Mouse (Mus musculus) heart, postnatal 0 days (tissue): Measurements from ENCODE around the gene Clcnka. TPM values are rescaled to one million over a fixed set of nuclear protein-coding genes. Genes with fewer than 3 reads are reported as not detected.

Experiments
- ATAC-seq: fragments of 200-750 bp; cut with Nextera tagmentation; 2 replicates; pipeline ENCODE4 v1.8.0; 2017; ENCODE audit warnings: low read depth, moderate number of reproducible peaks, moderate library complexity; ENCODE audit not compliant: insufficient read depth
- DNase-seq: peaks from one replicate; pipeline ENCODE4 v3.0.0-alpha.2; 2016; ENCODE audit warnings: low spot score
- H3K27ac ChIP-seq: fragments of 300-500 bp; sonication (generic); 2 replicates; pipeline ENCODE4 v1.5.1; 2014; ENCODE audit warnings: low read depth, mild to moderate bottlenecking
- H3K27me3 ChIP-seq: fragments of 300-500 bp; sonication (generic); 2 replicates; pipeline ENCODE4 v1.6.1; 2014; ENCODE audit warnings: low read length, mixed read lengths; ENCODE audit not compliant: control insufficient read depth, insufficient read depth
- H3K36me3 ChIP-seq: fragments of 300-500 bp; sonication (generic); replicated peaks from 2 replicates; pipeline ENCODE4 v1.6.1; 2014; ENCODE audit warnings: low read length, mixed read lengths; ENCODE audit not compliant: control insufficient read depth, insufficient read depth
- H3K4me1 ChIP-seq: fragments of 300-500 bp; sonication (generic); 2 replicates; pipeline ENCODE4 v1.6.1; 2014; ENCODE audit warnings: antibody characterized with exemption; ENCODE audit not compliant: control insufficient read depth, insufficient read depth
- H3K4me2 ChIP-seq: fragments of 300-500 bp; sonication (generic); 2 replicates; pipeline ENCODE4 v1.6.1; 2014; ENCODE audit warnings: low read depth, mild to moderate bottlenecking, low read length, moderate library complexity
- H3K4me3 ChIP-seq: fragments of 300-500 bp; sonication (generic); 2 replicates; pipeline ENCODE4 v1.5.1; 2014; ENCODE audit warnings: low read depth, low read length
- H3K9ac ChIP-seq: fragments of 300-500 bp; sonication (generic); replicated peaks from 2 replicates; pipeline ENCODE4 v1.6.1; 2014; ENCODE audit warnings: low read depth, low read length, mixed read lengths
- H3K9me3 ChIP-seq: fragments of 300-500 bp; sonication (generic); replicated peaks from 2 replicates; pipeline ENCODE4 v1.6.1; 2016; ENCODE audit warnings: low read length; ENCODE audit not compliant: control insufficient read depth
- CTCF ChIP-seq: IDR thresholded peaks from 2 replicates; pipeline ENCODE4 v1.5.1; 2016; ENCODE audit warnings: antibody characterized with exemption, control low read depth, low read depth
- EP300 ChIP-seq: IDR thresholded peaks from 2 replicates; pipeline ENCODE4 v1.6.1; 2016; ENCODE audit warnings: antibody characterized with exemption, low read depth
- WGBS: fragments of 180-500 bp; shearing (Covaris S2); extraction: QIAGEN DNeasy Blood & Tissue Kit; methylation state at CpG from one replicate; pipeline ENCODE4 v1.1.7; 2014; 5-methylcytosine and 5-hydroxymethylcytosine counted together
- polyA plus RNA-seq: library from polyadenylated mRNA; unstranded; fragments of >200 nt; fragmentation: Nextera tagmentation; extraction: Ambion mirVana; gene quantifications from 2 replicates; pipeline ENCODE4 v1.2.1, GENCODE M21; 2015
- total RNA-seq: library from RNA; depleted of rRNA; stranded (reverse); fragments of >200 nt; gene quantifications from 2 replicates; pipeline ENCODE4 v1.2.3, GENCODE M21; 2014; ENCODE audit warnings: low replicate concordance

The Clcnka gene
- total and polyA plus RNA-seq, 2 experiments from 2014 or later = not detected

GRCm38 (mm10) chr4:141420192-141420829 is 21.8 kb upstream of the Clcnka start, which contains the start of gene Hspb7:
TSS of gene Hspb7 (plus strand) at chr4:141420779.
- H3K4me3 ChIP-seq = peak within 1 kb of the TSS; percentile 83
- WGBS = 29% methylated on average over 9 of the region's 9 CpGs
- H3K9ac ChIP-seq = peak within 1 kb of the TSS; percentile 99
- H3K4me1 ChIP-seq = peaks cover 24% of the 10 kb centered on the region
- H3K4me2 ChIP-seq = peak within 1 kb of the TSS; percentile 77
- H3K27ac ChIP-seq = peak within 1 kb of the TSS; percentile 99
- H3K27me3 ChIP-seq = no peaks in the 10 kb centered on the region
- peaks cover 16% of the 10 kb centered on the region for H3K36me3 ChIP-seq
- DNase-seq (no peak), ATAC-seq (no peak)
- no peak for TF ChIP-seq CTCF
- TF ChIP-seq EP300 = no peak
- H3K9me3 ChIP-seq = no peaks in the 10 kb centered on the region

DNA sequence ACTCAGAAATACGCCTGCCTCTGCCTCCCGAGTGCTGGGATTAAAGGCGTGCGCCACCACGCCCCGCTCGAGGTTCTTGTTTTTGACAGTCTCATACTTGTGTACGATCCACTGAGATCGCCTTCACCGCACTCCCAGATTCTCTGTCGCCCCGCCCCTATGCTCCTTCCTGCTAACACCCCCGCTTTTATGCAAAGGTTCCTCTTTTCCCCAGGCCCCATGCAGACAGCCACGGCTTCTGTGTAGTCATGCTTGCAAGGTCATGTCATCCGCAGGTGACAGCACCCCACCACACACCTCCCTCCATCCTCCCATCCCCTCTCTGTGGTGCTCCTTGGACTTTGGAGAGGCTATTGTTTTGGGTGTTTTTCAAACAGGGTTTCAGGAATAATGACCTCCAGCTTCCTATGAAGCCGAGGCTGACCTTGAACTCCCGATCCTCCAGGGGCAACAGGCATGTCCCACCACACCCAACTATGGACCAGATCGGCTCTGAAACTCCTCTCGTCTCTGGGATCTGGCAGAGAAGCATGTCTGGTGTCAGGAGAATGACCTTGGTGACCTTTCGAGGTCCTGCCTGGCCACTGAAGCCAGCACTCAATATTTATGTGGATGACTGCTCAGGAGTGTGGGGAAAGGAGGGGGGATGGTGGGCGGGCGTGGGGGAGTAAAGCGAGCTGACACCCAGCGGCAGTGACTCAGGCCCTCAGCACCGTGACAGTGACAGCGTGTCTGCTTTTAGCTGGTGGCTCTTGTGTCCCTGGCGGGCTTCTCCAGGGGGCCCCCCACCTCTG is 21.1 kb upstream of the Clcnka start:
- peak; percentile 21 for ATAC-seq
- WGBS = 50% methylated on average over 27 of the region's 27 CpGs
- Histone ChIP-seq H3K4me1 (peaks cover 21% of the 10 kb centered on the region), H3K36me3 (peaks cover 16% of the 10 kb centered on the region), H3K4me3 (no peak overlapping the region), H3K9me3 (no peaks in the 10 kb centered on the region), H3K9ac (peak overlapping the region; percentile 99; the same call in 1 of the 2 replicates), H3K27me3 (no peaks in the 10 kb centered on the region), H3K4me2 (peak overlapping the region; percentile 77), H3K27ac (peak overlapping the region; percentile 99)
- peak; percentile 81 for DNase-seq
- TF ChIP-seq CTCF = no peak
- peak; percentile 44; the same call in 1 of the 2 replicates for TF ChIP-seq EP300

- ATAC-seq = no peak
- WGBS = 66% methylated on average over 7 of the region's 7 CpGs
Observed at GRCm38 (mm10) chr4:141415924-141416323, 17.4 kb upstream of the Clcnka start, which contains the start of gene Clcnkb. TSS of gene Clcnkb (minus strand) at chr4:141416014.

DNA sequence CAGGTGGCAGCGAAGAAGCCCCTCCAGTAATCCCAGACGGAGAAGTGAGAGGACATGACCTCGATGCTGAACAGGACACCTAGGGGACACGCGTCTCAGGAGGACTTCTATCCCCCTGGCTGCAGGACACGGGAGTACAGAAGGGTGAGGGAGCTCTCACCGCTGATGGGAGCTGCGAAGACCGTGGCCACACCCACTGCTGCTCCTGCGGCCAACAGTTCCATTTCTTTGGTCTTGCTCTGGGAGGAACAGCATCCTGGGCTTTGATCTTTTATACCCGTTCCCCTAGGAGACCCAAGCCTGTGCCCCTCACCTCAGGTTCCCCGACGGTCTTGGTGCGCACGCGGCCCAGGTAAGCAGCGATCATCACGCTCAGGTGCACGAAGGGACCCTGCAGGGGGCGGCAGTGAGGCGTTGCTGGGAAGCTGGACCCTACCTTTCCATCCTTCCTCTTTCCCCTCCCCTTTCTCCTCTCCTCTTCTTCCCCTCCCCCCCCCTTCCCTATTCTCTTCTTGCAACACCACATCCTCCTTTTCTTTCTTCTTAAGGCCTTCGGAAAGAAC is 13.0 kb upstream of the Clcnka start:
- Histone ChIP-seq H3K36me3 (no peaks in the 10 kb centered on the region), H3K27me3 (no peaks in the 10 kb centered on the region), H3K4me1 (peaks cover 11% of the 10 kb centered on the region), H3K4me3 (no peak overlapping the region), H3K9ac (no peak overlapping the region), H3K4me2 (no peak overlapping the region), H3K9me3 (0 out of 2 replicates have a peak, but pooled peaks cover 3% of the 10 kb centered on the region), H3K27ac (no peak overlapping the region)
- TF ChIP-seq CTCF (peak; percentile 29), EP300 (no peak)
- ATAC-seq = no peak
- 20% methylated on average over 22 of the region's 22 CpGs for WGBS
- DNase-seq = no peak

More at GRCm38 (mm10) chr4:141415924-141416323, 17.4 kb upstream of the Clcnka start, which contains the start of gene Clcnkb:
- Histone ChIP-seq H3K9me3 (0 out of 2 replicates have a peak, but pooled peaks cover 3% of the 10 kb centered on the region), H3K4me1 (peaks cover 12% of the 10 kb centered on the region), H3K4me3 (no peak within 1 kb of the TSS), H3K27ac (no peak within 1 kb of the TSS), H3K4me2 (no peak within 1 kb of the TSS), H3K36me3 (no peaks in the 10 kb centered on the region), H3K9ac (no peak within 1 kb of the TSS), H3K27me3 (no peaks in the 10 kb centered on the region)
- DNase-seq = no peak
- TF ChIP-seq CTCF (no peak), EP300 (no peak)

GRCm38 (mm10) chr4:141408577-141408976 is 10.1 kb upstream of the Clcnka start:
- no peak overlapping the region for H3K4me3 ChIP-seq
- no peak for TF ChIP-seq CTCF
- no peak for TF ChIP-seq EP300
- no peak overlapping the region for H3K9ac ChIP-seq
- H3K36me3 ChIP-seq = no peaks in the 10 kb centered on the region
- H3K27ac ChIP-seq = no peak overlapping the region
- 0 out of 2 replicates have a peak, but pooled peaks cover 3% of the 10 kb centered on the region for H3K9me3 ChIP-seq
- DNase-seq (no peak), ATAC-seq (no peak)
- peaks cover 19% of the 10 kb centered on the region for H3K4me1 ChIP-seq
- 93% methylated on average over 3 of the region's 3 CpGs for WGBS
- no peaks in the 10 kb centered on the region for H3K27me3 ChIP-seq
- no peak overlapping the region for H3K4me2 ChIP-seq
